Mouse (Mus musculus): Measurements from ENCODE around the gene Rnf34. TPM values are rescaled to one million over a fixed set of nuclear protein-coding genes. Genes with fewer than 3 reads are reported as not detected.
A peak's percentile ranks its signal among the peaks of the same experiment; 100 is the strongest.

The Rnf34 gene
- total and polyA plus RNA-seq, 3 experiments: 18.4 to 29.1 (median 24.6) TPM

DNA sequence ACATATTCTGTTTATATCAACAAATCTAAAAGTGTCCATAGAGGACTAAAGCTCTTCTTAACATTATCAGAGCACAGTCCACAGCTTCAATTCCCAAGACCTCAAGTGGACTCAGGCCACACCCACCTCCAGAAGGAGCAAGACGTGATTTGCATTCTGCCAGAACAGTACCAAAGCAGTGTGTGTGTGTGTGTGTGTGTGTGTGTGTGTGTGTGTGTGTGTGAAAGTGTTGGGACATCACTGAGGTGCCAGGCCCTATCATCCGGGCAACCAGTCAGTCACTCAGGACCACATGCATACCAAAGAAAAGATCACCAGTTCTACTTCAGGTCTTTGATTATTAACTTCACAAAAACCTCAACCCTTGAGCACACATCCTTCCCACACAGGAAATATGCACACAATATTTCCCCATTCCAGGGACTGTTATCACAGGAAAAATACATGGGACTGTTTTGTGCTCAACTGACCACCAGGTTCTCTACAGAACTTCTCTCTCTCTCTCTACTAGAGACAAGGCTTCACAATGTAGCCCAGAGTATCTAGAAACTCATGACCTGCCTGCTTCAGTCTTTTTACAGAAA is 33.9 kb downstream of the Rnf34 start:
- Histone ChIP-seq H3K27ac (ENCODE audit: insufficient read depth, low read depth) (peak overlapping the region; percentile 92), H3K4me3 (replicated peaks in 1 of 3; ENCODE audit: low read depth in 2 of 3, low read length in 2 of 3, poor library complexity in 1 of 3) (no peak overlapping the region), H3K79me2 (replicated peaks; ENCODE audit: control insufficient read depth, extremely low read depth, insufficient read depth, poor library complexity, severe bottlenecking) (peaks cover 85% of the 10 kb centered on the region), H3K4me1 (ENCODE audit: control insufficient read depth in 1 of 2, insufficient read depth in 2 of 2) (peaks cover 40 to 94% of the 10 kb centered on the region in 2 experiments), H3K9me3 (replicated peaks; ENCODE audit: low read length) (no peaks in the 10 kb centered on the region), H3K9ac (ENCODE audit: insufficient read depth, low read depth) (peak overlapping the region; percentile 91; the same call in 1 of the 2 replicates), H3K4me2 (ENCODE audit: insufficient read depth, low read depth, poor library complexity, severe bottlenecking) (no peak overlapping the region), H3K36me3 (replicated peaks in 1 of 2; ENCODE audit: control insufficient read depth in 1 of 2, insufficient read depth in 1 of 2, low read length in 1 of 2) (peaks cover 46 to 82% of the 10 kb centered on the region in 2 experiments), H3K27me3 (replicated peaks) (no peaks in the 10 kb centered on the region)
- dilution Hi-C loops (cut with MboI; ENCODE audit: extremely low pct_ligation_motif_present, extremely low pct_unique_long_range_greater_than_20kb, low sequenced_read_pairs) (no loop called here), in situ Hi-C loops (cut with MboI; ENCODE audit: low pct_ligation_motif_present, low pct_unique_long_range_greater_than_20kb, low sequenced_read_pairs) (no loop called here)
- TF ChIP-seq HCFC1 (IDR thresholded peaks at IDR 0.05; ENCODE audit: low read depth, low read length) (no peak), CTCF (conservative IDR thresholded peaks at IDR 0.05 in 1 of 2, IDR thresholded peaks at IDR 0.05 in 1 of 2; ENCODE audit: low read depth in 2 of 2, low read length in 2 of 2) (no peak), MEF2A (IDR thresholded peaks at IDR 0.05; ENCODE audit: borderline replicate concordance, low read depth, low read length) (peak; percentile 47; the same call in 1 of the 2 replicates), E2F4 (IDR thresholded peaks at IDR 0.05; ENCODE audit: insufficient replicate concordance, low read depth, low read length) (no peak), ZMIZ1 (IDR thresholded peaks at IDR 0.05; ENCODE audit: low read depth, low read length) (no peak; the same call in 1 of the 2 replicates), NELFE (IDR thresholded peaks at IDR 0.05; ENCODE audit: low read depth, low read length) (no peak), JUND (conservative IDR thresholded peaks at IDR 0.05; ENCODE audit: low read depth, low read length) (no peak), IRF4 (IDR thresholded peaks at IDR 0.05; ENCODE audit: low read depth, low read length) (peak; percentile 46; the same call in 1 of the 2 replicates), NRF1 (IDR thresholded peaks at IDR 0.05; ENCODE audit: low read depth, low read length) (no peak), POLR2AphosphoS2 (IDR thresholded peaks at IDR 0.05; ENCODE audit: low read depth, low read length) (peak; percentile 97), MAX (IDR thresholded peaks at IDR 0.05; ENCODE audit: low read length) (no peak), PAX5 (IDR thresholded peaks at IDR 0.05; ENCODE audit: low read length) (no peak), BHLHE40 (IDR thresholded peaks at IDR 0.05; ENCODE audit: low read depth, low read length) (no peak), SIN3A (IDR thresholded peaks at IDR 0.05; ENCODE audit: low read length) (no peak; the same call in 1 of the 2 replicates), RAD21 (IDR thresholded peaks at IDR 0.05; ENCODE audit: low read depth, low read length) (no peak), ZKSCAN1 (IDR thresholded peaks at IDR 0.05; ENCODE audit: borderline replicate concordance, low read depth, low read length) (no peak), TBP (conservative IDR thresholded peaks at IDR 0.05; ENCODE audit: low read depth, low read length) (no peak), CHD2 (IDR thresholded peaks at IDR 0.05; ENCODE audit: low read length) (peak; percentile 83; the same call in 1 of the 2 replicates), KAT2A (IDR thresholded peaks at IDR 0.05; ENCODE audit: insufficient replicate concordance, low read length) (no peak), MXI1 (IDR thresholded peaks at IDR 0.05; ENCODE audit: low read depth, low read length) (no peak), CHD1 (IDR thresholded peaks at IDR 0.05; ENCODE audit: low read depth, low read length) (no peak), USF2 (conservative IDR thresholded peaks at IDR 0.05; ENCODE audit: low read depth, low read length) (no peak), MAZ (IDR thresholded peaks at IDR 0.05; ENCODE audit: low read depth, low read length) (no peak), ZC3H11A (IDR thresholded peaks at IDR 0.05; ENCODE audit: low read depth, low read length) (no peak), ETS1 (conservative IDR thresholded peaks at IDR 0.05; ENCODE audit: low read depth, low read length) (no peak), UBTF (IDR thresholded peaks at IDR 0.05; ENCODE audit: low read depth, low read length) (no peak), EP300 (IDR thresholded peaks at IDR 0.05; ENCODE audit: low read length) (no peak), MAFK (IDR thresholded peaks at IDR 0.05; ENCODE audit: insufficient replicate concordance, low read length) (no peak), POLR2A (IDR thresholded peaks at IDR 0.05; ENCODE audit: low read depth, low read length) (peak; percentile 55), GABPA (IDR thresholded peaks at IDR 0.05; ENCODE audit: insufficient replicate concordance, low read depth, low read length) (no peak), USF1 (IDR thresholded peaks at IDR 0.05; ENCODE audit: low read depth, low read length) (no peak), MYC (IDR thresholded peaks at IDR 0.05; ENCODE audit: low read depth, low read length) (no peak), RCOR1 (conservative IDR thresholded peaks at IDR 0.05; ENCODE audit: low read depth, low read length) (no peak; the same call in 1 of the 2 replicates), TCF12 (IDR thresholded peaks at IDR 0.05; ENCODE audit: low read depth, low read length) (no peak), ZNF384 (IDR thresholded peaks at IDR 0.05; ENCODE audit: low read depth, low read length) (no peak), SMC3 (IDR thresholded peaks at IDR 0.05; ENCODE audit: low read depth, low read length) (0 out of 2 replicates have a peak, but pooled peaks have one; percentile 2), JUN (IDR thresholded peaks at IDR 0.05; ENCODE audit: insufficient read depth, low read depth, low read length) (no peak), ELF1 (IDR thresholded peaks at IDR 0.05; ENCODE audit: low read depth, low read length) (peak; percentile 53; the same call in 1 of the 2 replicates)
- no peak for DNase-seq (ENCODE audit: extremely low read depth)
